Mouse (Mus musculus) bone marrow macrophage, adult 2 months (primary cell): ENCODE data around the gene Gtf2f2.

Source experiments
- CTCF ChIP-seq: IDR thresholded peaks from 2 replicates; pipeline ENCODE4 v1.5.1; 2012; ENCODE audit warnings: low read depth, mild to moderate bottlenecking, low read length, moderate library complexity
- POLR2A ChIP-seq: IDR thresholded peaks from 2 replicates; pipeline ENCODE4 v1.6.1; 2012; ENCODE audit warnings: mild to moderate bottlenecking, low read depth, low read length, borderline replicate concordance

DNA sequence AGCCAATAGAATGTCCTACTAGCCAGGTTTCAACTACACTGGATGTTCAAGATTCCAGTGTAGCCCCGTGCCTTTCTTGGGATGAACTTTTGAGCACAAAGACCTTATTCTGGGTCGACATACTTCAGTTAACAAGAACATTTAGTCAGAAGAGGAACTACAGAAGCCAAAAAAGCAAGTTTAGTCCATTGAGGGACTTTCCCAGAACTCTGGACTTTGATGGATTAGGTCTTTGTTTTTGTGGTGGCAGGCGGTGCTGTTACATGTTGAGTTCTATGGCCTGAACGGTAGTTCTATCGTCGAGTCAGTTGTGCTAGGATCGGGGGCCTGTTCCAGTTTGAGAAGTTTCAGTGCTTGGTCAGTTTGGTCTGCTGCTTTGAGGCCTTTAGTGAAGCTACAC lies 41.3 kb upstream of the Gtf2f2 start:
- TF ChIP-seq CTCF (no peak), POLR2A (no peak)
